Mouse (Mus musculus) C2C12 (cell line): ENCODE measurements at regions not wholly inside any gene's neighbourhood (a gene's known extent, or its start where the extent isn't known, plus 50 kb on each side); places are given as distances from the start of the nearest gene placed in this dataset.

Experiments
- CEBPB ChIP-seq: IDR thresholded peaks from one replicate; pipeline ENCODE4 v1.6.1; 2011; ENCODE audit warnings: low read depth, mild to moderate bottlenecking, control low read depth, moderate library complexity
- MYOD1 ChIP-seq: IDR thresholded peaks from one replicate; pipeline ENCODE4 v1.6.1; 2011; ENCODE audit warnings: low read depth; ENCODE audit not compliant: control insufficient read depth, insufficient read length

- TF ChIP-seq CEBPB (no peak), MYOD1 (no peak)
These were observed 156.4 kb downstream of the Opa1 start for GRCm38 (mm10) chr16:29735371-29736008.
